Mouse (Mus musculus) myocyte (in vitro differentiated cells): ENCODE data around the gene C1qtnf7. TPM values are rescaled to one million over a fixed set of nuclear protein-coding genes. Genes with fewer than 3 reads are reported as not detected.

Source experiments
- H3K27me3 ChIP-seq: one replicate; pipeline ENCODE4 v1.6.1; 2011; ENCODE audit not compliant: control insufficient read depth, insufficient read depth, insufficient read length
- H3K36me3 ChIP-seq: one replicate; pipeline ENCODE4 v1.6.1; 2011; ENCODE audit not compliant: control insufficient read depth, insufficient read depth
- H3K4me2 ChIP-seq: one replicate; pipeline ENCODE4 v1.6.1; 2011; ENCODE audit warnings: low read depth, control low read depth
- H3K4me3 ChIP-seq: one replicate; pipeline ENCODE4 v1.5.1; 2011; ENCODE audit warnings: mild to moderate bottlenecking, control low read depth, moderate library complexity
- H3K79me2 ChIP-seq: one replicate; pipeline ENCODE4 v1.6.1; 2011; ENCODE audit not compliant: control insufficient read depth, insufficient read depth
- H3ac ChIP-seq: one replicate; pipeline ENCODE4 v1.6.1; 2011; ENCODE audit not compliant: control insufficient read depth, insufficient read length
- CEBPB ChIP-seq: IDR thresholded peaks from 2 replicates; pipeline ENCODE4 v1.6.1; 2011; ENCODE audit warnings: mild to moderate bottlenecking, moderate library complexity; ENCODE audit not compliant: poor library complexity, insufficient read depth, severe bottlenecking
- E2F4 ChIP-seq: IDR thresholded peaks from one replicate; pipeline ENCODE4 v1.6.1; 2011; ENCODE audit warnings: mild to moderate bottlenecking, control low read depth, moderate library complexity; ENCODE audit not compliant: insufficient read depth
- MAX ChIP-seq: IDR thresholded peaks from one replicate; pipeline ENCODE4 v1.6.1; 2011; ENCODE audit warnings: low read depth, mild to moderate bottlenecking, control low read depth
- MYOD1 ChIP-seq, 3 experiments: IDR thresholded peaks; one replicate each; pipeline ENCODE4 v1.6.1; 2011; ENCODE audit warnings: control low read depth in 2 of 3, low read depth in 2 of 3, mild to moderate bottlenecking in 2 of 3, moderate library complexity in 1 of 3; ENCODE audit not compliant: insufficient read length in 2 of 3, control insufficient read depth in 1 of 3
- MYOG ChIP-seq, 3 experiments: IDR thresholded peaks; one replicate each; pipeline ENCODE4 v1.6.1; 2011; ENCODE audit warnings: control low read depth in 2 of 3, low read depth in 2 of 3, mild to moderate bottlenecking in 2 of 3; ENCODE audit not compliant: insufficient read length in 2 of 3, control insufficient read depth in 1 of 3, insufficient read depth in 1 of 3
- POLR2A ChIP-seq: IDR thresholded peaks from one replicate; pipeline ENCODE4 v1.6.1; 2011; ENCODE audit warnings: low read depth, mild to moderate bottlenecking, control low read depth, moderate library complexity; ENCODE audit not compliant: insufficient read length
- POLR2AphosphoS2 ChIP-seq: IDR thresholded peaks from one replicate; pipeline ENCODE4 v1.6.1; 2011; ENCODE audit warnings: low read depth, control low read depth; ENCODE audit not compliant: insufficient read length
- REST ChIP-seq: IDR thresholded peaks from one replicate; pipeline ENCODE4 v1.6.1; 2011; ENCODE audit warnings: mild to moderate bottlenecking, control low read depth, moderate library complexity; ENCODE audit not compliant: insufficient read depth, insufficient read length
- SRF ChIP-seq: IDR thresholded peaks from one replicate; pipeline ENCODE4 v1.6.1; 2011; ENCODE audit warnings: low read depth; ENCODE audit not compliant: control insufficient read depth, insufficient read length
- TCF12 ChIP-seq: IDR thresholded peaks from one replicate; pipeline ENCODE4 v1.6.1; 2011; ENCODE audit warnings: mild to moderate bottlenecking, control low read depth; ENCODE audit not compliant: poor library complexity, insufficient read depth, severe bottlenecking
- TCF3 ChIP-seq: IDR thresholded peaks from one replicate; pipeline ENCODE4 v1.6.1; 2011; ENCODE audit warnings: low read depth, control low read depth; ENCODE audit not compliant: insufficient read length
- USF1 ChIP-seq: IDR thresholded peaks from one replicate; pipeline ENCODE4 v1.6.1; 2011; ENCODE audit warnings: low read depth, mild to moderate bottlenecking, control low read depth, moderate library complexity
- polyA plus RNA-seq: library from polyadenylated mRNA; unstranded; fragments of >200 nt; fragmentation: generic; extraction: Trizol; gene quantifications from one replicate; pipeline ENCODE4 v1.2.1, GENCODE M21; 2012; ENCODE audit warnings: missing spikeins

C1qtnf7 gene
- polyA plus RNA-seq, result not detected

DNA sequence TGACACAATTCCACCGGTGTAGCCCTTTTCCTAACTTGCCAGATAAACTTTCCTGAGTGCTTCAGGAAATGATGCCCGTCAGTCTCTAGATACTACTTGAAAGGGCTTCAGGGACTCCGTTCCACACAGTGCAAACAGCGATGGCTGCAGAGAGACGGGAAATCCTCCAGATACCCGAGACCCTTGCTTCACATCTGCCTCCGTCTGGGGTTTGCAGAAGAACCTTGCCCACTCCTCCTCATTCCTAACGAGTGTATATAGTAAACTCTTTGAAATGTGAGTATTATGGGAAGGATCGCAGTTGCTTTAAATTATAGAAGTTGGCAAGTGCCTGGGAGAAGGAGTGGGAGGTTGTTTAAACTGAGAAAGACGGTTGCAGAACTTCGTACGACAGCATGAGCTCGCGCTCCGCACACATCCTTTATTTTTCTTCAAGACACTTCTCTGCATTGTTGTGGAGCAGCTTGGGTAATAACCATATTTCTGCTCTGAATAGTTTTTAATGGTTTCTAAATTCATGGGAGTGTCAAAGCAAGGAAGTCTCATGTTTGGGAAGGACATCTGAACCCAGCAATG lies at the start of gene C1qtnf7:
Gene C1qtnf7, plus strand, starts transcription at position 138 of the 576 bp plus-strand sequence.
- no peaks in the 10 kb centered on the region for H3K27me3 ChIP-seq
- H3K36me3 ChIP-seq, result no peaks in the 10 kb centered on the region
- no peaks in the 10 kb centered on the region for H3K79me2 ChIP-seq
- TF ChIP-seq TCF12 (no peak), CEBPB (no peak), POLR2AphosphoS2 (no peak), E2F4 (no peak), TCF3 (no peak), SRF (no peak), POLR2A (no peak), MAX (no peak), MYOD1 (IDR thresholded peaks at IDR 0.05; ENCODE audit: control insufficient read depth in 1 of 3, insufficient read length in 2 of 3, low read depth in 2 of 3) (no peak), REST (no peak), MYOG (IDR thresholded peaks at IDR 0.05; ENCODE audit: control insufficient read depth in 1 of 3, insufficient read depth in 1 of 3, insufficient read length in 2 of 3, low read depth in 2 of 3) (no peak), USF1 (no peak)
- H3K4me2 ChIP-seq, result no peak within 1 kb of the TSS
- H3ac ChIP-seq, result no peak within 1 kb of the TSS
- no peak within 1 kb of the TSS for H3K4me3 ChIP-seq

- Histone ChIP-seq H3K36me3 (no peaks in the 10 kb centered on the region), H3K79me2 (no peaks in the 10 kb centered on the region), H3K27me3 (no peaks in the 10 kb centered on the region), H3K4me2 (no peak overlapping the region), H3K4me3 (no peak overlapping the region), H3ac (no peak overlapping the region)
- TF ChIP-seq POLR2A, result no peak
- TF ChIP-seq REST, result no peak
- TF ChIP-seq SRF, result no peak
- no peak for TF ChIP-seq MAX
- TF ChIP-seq MYOD1 (IDR thresholded peaks at IDR 0.05; ENCODE audit: control insufficient read depth in 1 of 3, insufficient read length in 2 of 3, low read depth in 2 of 3), result no peak
- no peak for TF ChIP-seq TCF3
- no peak for TF ChIP-seq TCF12
- no peak for TF ChIP-seq POLR2AphosphoS2
- TF ChIP-seq CEBPB, result no peak
- TF ChIP-seq E2F4, result no peak
- TF ChIP-seq USF1, result no peak
- TF ChIP-seq MYOG (IDR thresholded peaks at IDR 0.05; ENCODE audit: control insufficient read depth in 1 of 3, insufficient read depth in 1 of 3, insufficient read length in 2 of 3, low read depth in 2 of 3), result no peak
Observed at GRCm38 (mm10) chr5:43466762-43467161, 48.6 kb upstream of the C1qtnf7 start.

DNA sequence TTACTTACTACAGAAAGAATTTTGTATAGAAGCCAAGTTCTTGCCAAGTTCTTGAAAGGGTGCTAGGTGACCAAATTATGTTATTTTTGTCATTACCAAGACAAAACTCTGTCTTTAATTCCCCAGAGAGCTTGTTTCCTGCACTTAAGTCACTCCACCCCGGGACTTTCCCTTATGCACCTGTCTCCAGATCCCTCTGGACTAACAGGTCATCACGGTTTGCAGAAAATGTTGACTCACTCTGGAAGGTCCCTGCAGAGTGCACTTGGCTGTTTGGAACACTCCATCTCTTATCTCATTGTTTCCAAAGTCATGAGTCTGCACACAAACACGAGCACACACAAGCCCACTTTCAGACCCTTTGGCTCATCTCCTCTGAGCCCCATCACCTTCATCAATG lies 48.1 kb upstream of the C1qtnf7 start:
- no peak for TF ChIP-seq E2F4
- no peak for TF ChIP-seq MYOG (IDR thresholded peaks at IDR 0.05; ENCODE audit: control insufficient read depth in 1 of 3, insufficient read depth in 1 of 3, insufficient read length in 2 of 3, low read depth in 2 of 3)
- no peak for TF ChIP-seq TCF12
- no peak for TF ChIP-seq TCF3
- no peak for TF ChIP-seq POLR2AphosphoS2
- no peak for TF ChIP-seq MYOD1 (IDR thresholded peaks at IDR 0.05; ENCODE audit: control insufficient read depth in 1 of 3, insufficient read length in 2 of 3, low read depth in 2 of 3)
- TF ChIP-seq REST, result no peak
- no peak for TF ChIP-seq SRF
- TF ChIP-seq POLR2A, result no peak
- Histone ChIP-seq H3K79me2 (no peaks in the 10 kb centered on the region), H3K36me3 (no peaks in the 10 kb centered on the region), H3K4me3 (no peak overlapping the region), H3K4me2 (no peak overlapping the region), H3ac (no peak overlapping the region), H3K27me3 (no peaks in the 10 kb centered on the region)

- no peak overlapping the region for H3K4me2 ChIP-seq
- H3K36me3 ChIP-seq, result no peaks in the 10 kb centered on the region
- H3ac ChIP-seq, result no peak overlapping the region
- no peaks in the 10 kb centered on the region for H3K27me3 ChIP-seq
- no peak overlapping the region for H3K4me3 ChIP-seq
- H3K79me2 ChIP-seq, result no peaks in the 10 kb centered on the region
- no peak for TF ChIP-seq CEBPB
- no peak for TF ChIP-seq MYOD1 (IDR thresholded peaks at IDR 0.05; ENCODE audit: control insufficient read depth in 1 of 3, insufficient read length in 2 of 3, low read depth in 2 of 3)
- TF ChIP-seq TCF3, result no peak
- TF ChIP-seq TCF12, result no peak
- no peak for TF ChIP-seq POLR2A
- TF ChIP-seq E2F4, result no peak
- no peak for TF ChIP-seq SRF
Observed at GRCm38 (mm10) chr5:43468937-43469336, 46.4 kb upstream of the C1qtnf7 start.

DNA sequence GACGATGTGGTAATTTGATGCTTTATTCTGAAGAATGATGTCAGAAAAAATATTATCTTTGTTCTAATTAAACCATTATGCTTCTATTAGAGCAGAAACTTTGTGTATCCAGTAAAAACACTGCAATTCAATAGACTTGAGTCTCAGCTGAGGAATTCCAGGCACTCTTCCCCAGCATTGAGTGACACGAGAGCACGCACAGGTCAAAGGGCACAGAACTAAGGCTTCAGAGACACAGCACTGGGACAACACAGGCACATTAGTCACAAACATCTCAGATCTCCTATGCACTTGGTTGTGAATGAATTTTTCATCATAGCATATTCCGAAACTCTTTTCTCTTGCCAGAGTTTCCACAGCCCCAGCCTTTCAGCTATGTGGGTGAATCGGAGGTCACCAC lies 37.4 kb upstream of the C1qtnf7 start:
- TF ChIP-seq MYOD1 (IDR thresholded peaks at IDR 0.05; ENCODE audit: control insufficient read depth in 1 of 3, insufficient read length in 2 of 3, low read depth in 2 of 3) (no peak), POLR2AphosphoS2 (no peak), TCF12 (no peak), SRF (no peak), MYOG (IDR thresholded peaks at IDR 0.05; ENCODE audit: control insufficient read depth in 1 of 3, insufficient read depth in 1 of 3, insufficient read length in 2 of 3, low read depth in 2 of 3) (no peak), E2F4 (no peak), POLR2A (no peak), MAX (no peak), REST (no peak), CEBPB (no peak), USF1 (no peak), TCF3 (no peak)
- Histone ChIP-seq H3K27me3 (no peaks in the 10 kb centered on the region), H3K4me2 (no peak overlapping the region), H3ac (no peak overlapping the region), H3K4me3 (no peak overlapping the region), H3K79me2 (no peaks in the 10 kb centered on the region), H3K36me3 (no peaks in the 10 kb centered on the region)
